Mouse (Mus musculus): Measurements from ENCODE around the gene Rab5if. TPM values are rescaled to one million over a fixed set of nuclear protein-coding genes. Genes with fewer than 3 reads are reported as not detected.
"Not testable (repeated sequence)": the region's sequence is repeated elsewhere in the genome, so short reads cannot be mapped to it uniquely, and the experiment has no call there.

Rab5if gene
- total RNA-seq (2014; fragmentation: Nextera tagmentation) (197 and 208 TPM in 2 replicates), total RNA-seq (2017) (130 and 141 TPM in 2 replicates)

- ATAC-seq (replicated peaks; ENCODE audit: low FRiP score, low TSS enrichment, poor library complexity, severe bottlenecking) = peak; percentile 88
These were observed at the start of gene Rab5if for GRCm38 (mm10) chr2:156862772-156863486. Rab5if (plus strand) TSS chr2:156863128.

- ATAC-seq (replicated peaks; ENCODE audit: low FRiP score, low TSS enrichment, poor library complexity, severe bottlenecking) = no peak
These were observed 48.6 kb upstream of the Rab5if start for GRCm38 (mm10) chr2:156814344-156814801.

- ATAC-seq (replicated peaks; ENCODE audit: low FRiP score, low TSS enrichment, poor library complexity, severe bottlenecking) = no peak
These were observed 48.0 kb upstream of the Rab5if start for GRCm38 (mm10) chr2:156814893-156815292.

GRCm38 (mm10) chr2:156815412-156815811, 47.5 kb upstream of the Rab5if start:
- ATAC-seq (replicated peaks; ENCODE audit: low FRiP score, low TSS enrichment, poor library complexity, severe bottlenecking) = no peak

DNA sequence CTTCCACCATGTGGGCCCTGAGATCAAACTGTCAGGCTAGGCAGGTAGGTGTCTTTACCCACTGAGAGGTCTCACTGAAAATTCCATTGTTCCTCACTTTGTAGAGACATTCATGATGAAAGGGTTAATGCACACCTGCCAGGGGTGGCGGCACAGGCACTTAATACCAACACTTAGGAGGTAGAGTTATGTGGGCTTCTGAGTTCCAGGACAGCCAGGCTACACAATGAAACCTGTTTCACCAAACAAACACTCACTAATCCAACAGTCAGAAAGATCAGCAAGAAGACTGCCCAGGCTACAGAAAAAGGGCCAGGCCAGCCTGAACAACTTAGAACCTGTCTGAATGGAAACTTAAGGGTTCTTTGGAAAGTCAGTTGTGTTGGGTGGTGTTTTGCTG, 46.8 kb upstream of the Rab5if start:
- ATAC-seq (replicated peaks; ENCODE audit: low FRiP score, low TSS enrichment, poor library complexity, severe bottlenecking) = no peak

GRCm38 (mm10) chr2:156825128-156825527, 37.8 kb upstream of the Rab5if start:
- not testable (repeated sequence) for ATAC-seq (replicated peaks; ENCODE audit: low FRiP score, low TSS enrichment, poor library complexity, severe bottlenecking)

DNA sequence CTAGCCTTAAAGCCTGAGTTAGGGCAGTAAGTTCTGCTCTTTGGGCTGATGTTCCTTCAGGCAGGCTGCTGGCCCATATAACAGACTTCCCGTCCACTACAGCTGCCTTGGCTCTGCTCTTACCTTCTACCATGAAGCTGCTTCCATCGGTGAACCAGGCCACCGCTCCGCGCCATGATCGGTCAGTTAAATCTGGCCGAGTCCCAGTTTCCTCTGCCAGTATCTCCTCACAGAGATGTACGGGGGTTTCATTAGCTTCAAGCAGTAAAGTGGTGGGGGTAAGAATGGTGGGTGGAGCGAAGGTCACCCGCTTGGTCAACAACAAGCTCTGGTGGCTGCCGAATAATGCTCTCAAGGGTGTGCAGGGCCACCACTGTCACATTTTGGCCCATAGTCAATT, 28.6 kb upstream of the Rab5if start:
- no peak for ATAC-seq (replicated peaks; ENCODE audit: low FRiP score, low TSS enrichment, poor library complexity, severe bottlenecking)

DNA sequence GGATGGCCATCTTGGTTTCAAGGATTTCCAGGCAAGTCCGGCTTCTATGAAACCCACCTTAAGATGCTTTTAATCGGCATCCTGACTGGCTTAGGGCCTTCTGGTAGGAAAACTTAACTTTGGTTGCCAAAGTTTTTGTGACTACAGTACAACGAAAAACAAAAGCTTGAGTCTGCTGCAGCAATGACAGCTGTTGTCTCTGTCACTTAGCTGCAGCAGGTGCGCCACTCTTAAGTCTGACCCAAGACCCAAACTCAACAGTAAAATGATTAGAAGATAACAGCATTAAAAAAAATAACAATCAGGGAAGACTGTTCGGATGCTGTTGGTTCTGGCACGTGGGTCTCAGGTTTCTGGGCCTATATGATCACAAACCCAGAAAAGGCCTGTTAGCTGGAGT, 24.1 kb upstream of the Rab5if start:
- no peak for ATAC-seq (replicated peaks; ENCODE audit: low FRiP score, low TSS enrichment, poor library complexity, severe bottlenecking)

DNA sequence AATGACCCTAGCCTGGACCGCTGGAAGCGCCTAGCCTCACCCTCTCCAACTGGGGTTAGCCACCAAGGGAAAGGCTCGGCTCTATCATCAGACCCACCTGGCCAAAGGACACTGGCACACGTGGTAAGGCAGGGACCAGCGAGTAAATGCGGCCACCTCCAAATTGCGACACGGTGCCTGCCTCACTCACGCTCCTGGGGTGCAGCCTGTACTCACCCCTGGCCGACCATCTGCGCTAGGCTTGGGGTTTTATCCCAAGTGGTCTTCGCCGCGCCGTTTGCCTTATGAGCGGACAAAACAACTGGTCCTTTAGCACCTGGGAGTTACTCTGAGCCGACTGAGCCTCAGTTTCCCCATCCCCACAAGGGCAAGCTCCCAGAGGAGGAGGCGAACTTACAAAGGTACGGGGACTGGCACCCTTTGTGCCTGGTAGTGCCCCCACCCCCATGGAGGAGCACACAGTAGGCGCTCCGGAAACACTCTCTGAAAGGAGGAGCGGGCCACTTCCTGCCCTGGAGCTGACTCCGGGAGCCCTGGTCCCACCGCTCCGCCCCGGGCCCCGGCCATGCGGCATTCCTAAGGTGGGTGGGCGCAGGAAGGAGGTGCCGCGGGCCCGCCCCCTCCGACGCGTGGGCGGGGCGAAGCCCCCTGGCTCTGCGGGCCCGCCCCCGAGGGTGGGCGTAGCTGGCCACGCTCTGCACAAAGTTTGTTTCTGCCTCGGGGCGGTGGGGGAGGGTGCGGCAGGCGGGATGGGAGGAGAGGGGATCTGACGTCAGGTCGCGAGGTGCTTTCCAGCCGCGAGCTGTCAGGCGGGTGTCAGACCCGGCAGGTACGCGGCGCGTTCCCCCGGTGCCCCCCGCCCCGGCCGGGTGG, 23.4 kb upstream of the Rab5if start, which contains the start of gene Tgif2:
TSS of gene Tgif2 (plus strand) at position 689 of the 873 bp plus-strand sequence.
- peak; percentile 51 for ATAC-seq (replicated peaks; ENCODE audit: low FRiP score, low TSS enrichment, poor library complexity, severe bottlenecking)

GRCm38 (mm10) chr2:156840301-156841027, 22.5 kb upstream of the Rab5if start:
- ATAC-seq (replicated peaks; ENCODE audit: low FRiP score, low TSS enrichment, poor library complexity, severe bottlenecking) = no peak

DNA sequence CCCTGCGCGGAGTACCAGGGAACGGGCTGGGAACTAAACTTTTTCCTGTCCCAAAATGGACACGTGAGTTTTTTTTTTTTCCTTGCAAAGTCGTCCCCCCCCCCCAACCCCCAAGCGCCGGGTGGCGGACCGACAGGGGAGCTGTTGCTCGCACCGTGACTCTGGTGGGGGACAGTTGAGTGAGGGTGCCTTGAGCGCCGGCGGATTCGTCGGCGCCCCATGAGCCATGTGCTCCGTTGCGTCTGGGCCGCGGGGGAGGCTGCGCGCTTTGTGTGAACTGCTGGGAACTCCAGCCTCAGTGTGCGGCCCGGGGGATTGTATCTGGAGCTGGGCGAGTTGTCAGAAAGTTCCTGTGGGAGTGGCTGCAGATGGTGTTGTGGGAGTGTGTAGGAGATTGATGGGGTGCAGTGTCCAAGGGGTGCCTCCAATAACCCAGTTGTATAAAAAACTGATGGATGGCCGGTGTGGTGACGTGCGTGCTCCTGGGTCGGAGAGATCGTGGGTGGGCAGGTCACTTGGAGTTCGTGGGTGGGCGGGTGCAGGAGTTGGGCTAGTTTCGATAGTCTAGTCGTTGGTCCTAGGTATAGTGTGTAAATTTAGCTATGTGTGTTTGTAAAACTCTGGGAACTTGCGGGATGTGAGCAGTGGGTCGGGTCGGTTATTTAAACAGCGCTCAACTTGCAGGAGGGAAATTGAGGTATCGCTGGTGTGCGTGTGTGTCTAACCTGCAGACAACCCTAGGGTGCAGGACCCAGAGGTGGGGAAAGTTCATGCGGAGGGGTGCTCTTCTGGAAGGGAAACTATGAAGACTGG, 21.7 kb upstream of the Rab5if start:
- peak; percentile 50 for ATAC-seq (replicated peaks; ENCODE audit: low FRiP score, low TSS enrichment, poor library complexity, severe bottlenecking)

DNA sequence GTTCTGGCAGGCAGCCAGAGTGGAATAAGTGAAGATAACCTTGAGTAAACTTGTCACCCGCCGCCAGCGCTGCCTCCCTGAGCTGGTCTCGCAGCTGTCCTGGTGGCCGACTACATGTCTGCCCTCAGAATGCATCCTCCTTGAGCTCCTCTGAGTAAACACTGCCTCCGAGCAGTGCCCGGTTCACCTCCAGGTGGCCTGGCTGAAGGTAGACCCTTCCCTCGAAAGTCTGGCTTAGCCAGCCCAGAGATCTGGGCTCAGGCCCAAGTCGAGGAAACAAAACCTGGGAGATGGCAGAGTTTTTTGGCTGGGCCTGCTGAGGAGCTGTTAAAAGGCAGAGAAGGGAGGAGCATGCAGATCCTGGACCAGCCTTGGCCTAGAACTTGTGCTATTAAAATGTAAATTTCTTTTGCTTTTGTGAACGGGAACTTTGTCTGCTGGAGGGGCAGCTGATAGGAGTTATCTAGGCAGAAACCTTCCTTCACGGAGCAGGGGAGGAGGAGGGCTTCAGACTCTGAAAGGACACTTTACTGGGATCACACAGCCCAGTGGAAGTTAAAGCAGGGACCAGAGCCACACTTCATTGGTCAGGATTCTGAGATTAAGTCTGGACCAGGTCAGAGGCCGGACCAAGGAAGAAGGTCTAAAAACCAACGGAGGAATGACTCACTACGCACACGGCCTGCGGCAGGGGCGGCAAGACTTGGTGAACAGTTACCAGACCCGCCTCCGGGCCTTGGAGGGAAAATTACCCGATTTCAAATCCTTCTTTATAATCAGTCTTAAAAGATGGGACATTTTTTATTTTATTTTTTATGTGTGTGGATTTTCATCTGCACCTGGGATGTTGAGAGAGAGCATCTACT, 20.9 kb upstream of the Rab5if start:
- peak; percentile 55 for ATAC-seq (replicated peaks; ENCODE audit: low FRiP score, low TSS enrichment, poor library complexity, severe bottlenecking)

DNA sequence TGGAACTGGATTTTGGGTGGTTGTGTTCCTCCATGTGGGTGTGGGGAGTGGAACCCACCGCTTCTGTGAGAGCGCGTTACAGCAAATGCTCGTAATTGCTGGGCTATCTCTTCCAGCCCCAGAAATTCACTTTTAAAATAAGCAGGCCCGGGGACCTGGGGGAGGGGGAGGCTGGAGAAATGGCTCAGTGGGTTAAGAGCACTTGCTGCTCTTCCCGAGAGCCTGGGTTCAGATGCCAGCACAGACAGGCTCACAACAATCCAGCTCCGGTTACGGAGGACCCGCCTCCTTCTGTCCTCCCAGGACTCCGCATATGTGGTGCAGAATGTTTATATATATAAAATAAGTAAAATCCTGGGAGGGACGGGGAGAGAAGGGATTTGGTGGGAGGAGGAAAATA, 20.2 kb upstream of the Rab5if start:
- no peak for ATAC-seq (replicated peaks; ENCODE audit: low FRiP score, low TSS enrichment, poor library complexity, severe bottlenecking)

- ATAC-seq (replicated peaks; ENCODE audit: low FRiP score, low TSS enrichment, poor library complexity, severe bottlenecking) = no peak
These were observed 19.6 kb upstream of the Rab5if start for GRCm38 (mm10) chr2:156843331-156843730.

GRCm38 (mm10) chr2:156844715-156845114, 18.2 kb upstream of the Rab5if start:
- no peak for ATAC-seq (replicated peaks; ENCODE audit: low FRiP score, low TSS enrichment, poor library complexity, severe bottlenecking)

- no peak for ATAC-seq (replicated peaks; ENCODE audit: low FRiP score, low TSS enrichment, poor library complexity, severe bottlenecking)
These were observed 15.3 kb upstream of the Rab5if start for GRCm38 (mm10) chr2:156847653-156848052.

DNA sequence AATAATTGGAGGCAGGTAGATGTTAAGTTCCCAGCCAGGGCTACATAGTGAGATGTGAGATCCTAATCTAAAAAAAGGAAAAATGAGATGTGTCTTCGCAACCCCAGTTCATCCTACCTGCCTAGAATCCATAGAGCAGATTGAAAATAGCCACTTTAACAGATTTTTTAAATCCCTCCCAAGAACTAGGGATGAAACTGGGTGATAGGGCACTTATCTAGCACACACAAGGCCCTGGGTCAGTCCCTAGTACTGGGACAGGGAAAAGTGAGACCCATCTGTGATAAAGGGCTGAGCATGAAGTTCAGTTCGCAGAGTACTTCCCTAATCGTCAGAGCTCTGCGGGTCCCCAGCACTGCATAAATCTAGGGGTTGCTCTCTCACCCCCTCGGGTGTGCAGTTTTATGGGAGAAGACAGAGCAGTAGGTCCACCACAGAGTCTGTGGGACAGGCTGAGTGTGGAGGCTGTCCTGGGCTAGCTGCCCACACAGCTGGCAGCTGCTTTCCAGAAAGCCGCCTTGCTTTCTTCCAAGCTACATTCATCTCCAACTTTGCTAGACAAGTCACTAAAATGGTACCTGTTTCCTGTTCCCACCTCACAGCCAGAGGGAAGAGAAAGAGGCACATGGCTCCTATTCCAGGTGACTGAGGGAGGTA, 14.3 kb upstream of the Rab5if start:
- no peak for ATAC-seq (replicated peaks; ENCODE audit: low FRiP score, low TSS enrichment, poor library complexity, severe bottlenecking)

- ATAC-seq (replicated peaks; ENCODE audit: low FRiP score, low TSS enrichment, poor library complexity, severe bottlenecking) = no peak
These were observed 12.4 kb upstream of the Rab5if start for GRCm38 (mm10) chr2:156850505-156850904.

Data from megakaryocyte-erythroid progenitor cell, adult 5-6 weeks (primary cell).